Mouse (Mus musculus) intestine, embryonic 15.5 days (tissue): ENCODE results near the gene Erbb4. TPM values are rescaled to one million over a fixed set of nuclear protein-coding genes. Genes with fewer than 3 reads are reported as not detected.

Experiments
- ATAC-seq: fragments of 200-750 bp; cut with Nextera tagmentation; 2 replicates; pipeline ENCODE4 v1.8.0; 2017; ENCODE audit warnings: moderate TSS enrichment, moderate library complexity
- H3K27ac ChIP-seq: fragments of 300-500 bp; sonication (generic); 2 replicates; pipeline ENCODE4 v1.5.1; 2015; ENCODE audit warnings: mild to moderate bottlenecking, inconsistent platforms
- H3K27me3 ChIP-seq: fragments of 300-500 bp; sonication (generic); replicated peaks from 2 replicates; pipeline ENCODE4 v1.6.1; 2015; ENCODE audit warnings: inconsistent platforms
- H3K36me3 ChIP-seq: fragments of 300-500 bp; sonication (generic); 2 replicates; pipeline ENCODE4 v1.6.1; 2015; ENCODE audit warnings: inconsistent platforms
- H3K4me1 ChIP-seq: fragments of 300-500 bp; sonication (generic); replicated peaks from 2 replicates; pipeline ENCODE4 v1.6.1; 2015; ENCODE audit warnings: inconsistent platforms
- H3K4me2 ChIP-seq: fragments of 300-500 bp; sonication (generic); replicated peaks from 2 replicates; pipeline ENCODE4 v1.6.1; 2015; ENCODE audit warnings: mild to moderate bottlenecking, inconsistent platforms
- H3K4me3 ChIP-seq: fragments of 300-500 bp; sonication (generic); replicated peaks from 2 replicates; pipeline ENCODE4 v1.5.1; 2015; ENCODE audit warnings: inconsistent platforms
- H3K9ac ChIP-seq: fragments of 300-500 bp; sonication (generic); 2 replicates; pipeline ENCODE4 v1.6.1; 2015; ENCODE audit warnings: inconsistent platforms
- H3K9me3 ChIP-seq: fragments of 300-500 bp; sonication (generic); 2 replicates; pipeline ENCODE4 v1.6.1; 2016; ENCODE audit warnings: inconsistent platforms
- whole genome bisulfite sequencing: fragments of 180-500 bp; shearing (Covaris S2); methylation state at CpG from one replicate; pipeline ENCODE4 v1.1.7; 2015; 5-methylcytosine and 5-hydroxymethylcytosine counted together
- polyA plus RNA-seq: library from polyadenylated mRNA; unstranded; fragments of >200 nt; fragmentation: Nextera tagmentation; extraction: Ambion mirVana; gene quantifications from 2 replicates; pipeline ENCODE4 v1.2.1, GENCODE M21; 2015

Erbb4 gene
- polyA plus RNA-seq, 1 experiment from 2014 or later, result 0.03 TPM

DNA sequence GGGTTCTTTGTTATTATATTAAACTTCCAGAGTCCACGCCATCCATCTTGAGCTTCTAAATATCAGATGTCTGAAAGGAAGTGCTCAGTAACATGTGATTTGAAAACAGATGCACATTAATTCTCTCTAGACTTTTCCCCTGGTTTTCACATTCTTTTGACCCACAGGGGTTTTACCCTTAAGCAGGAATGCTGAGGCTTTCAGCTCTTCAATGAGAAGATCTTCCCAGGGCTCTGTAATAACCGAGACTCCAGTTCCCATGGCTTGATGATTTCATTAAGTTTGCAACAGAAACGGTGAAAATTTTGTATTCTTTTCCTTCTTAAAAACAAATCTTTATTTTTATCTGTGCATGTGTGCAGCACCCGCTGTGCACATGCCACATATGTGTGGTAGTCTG is 1051.4 kb downstream of the Erbb4 start:
- H3K9ac ChIP-seq, result no peak overlapping the region
- H3K27me3 ChIP-seq, result no peaks in the 10 kb centered on the region
- H3K9me3 ChIP-seq, result no peaks in the 10 kb centered on the region
- no peak overlapping the region for H3K4me3 ChIP-seq
- 68% methylated on average over 4 of the region's 4 CpGs for WGBS
- ATAC-seq, result no peak
- H3K4me1 ChIP-seq, result no peaks in the 10 kb centered on the region
- H3K36me3 ChIP-seq, result no peaks in the 10 kb centered on the region
- H3K27ac ChIP-seq, result no peak overlapping the region
- H3K4me2 ChIP-seq, result no peak overlapping the region

DNA sequence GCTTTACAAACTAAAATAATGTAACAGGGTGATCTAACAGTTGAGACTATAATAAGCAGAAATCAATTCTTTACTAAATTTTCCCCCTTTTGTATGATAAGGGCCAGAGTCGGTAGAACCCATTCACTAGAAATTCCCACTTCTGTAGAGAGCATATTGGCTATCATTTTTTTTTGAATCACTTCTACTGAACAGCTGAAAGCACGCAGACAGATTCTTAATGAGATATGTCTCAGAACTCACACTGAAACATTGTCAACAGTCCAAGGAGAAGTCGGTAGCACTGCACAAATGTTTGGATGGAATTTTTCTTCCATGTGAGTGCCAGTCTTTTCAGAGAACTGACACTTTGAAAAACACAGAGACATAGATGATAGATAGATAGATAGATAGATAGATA is 1053.1 kb downstream of the Erbb4 start:
- 77% methylated on average over 3 of the region's 3 CpGs for WGBS
- Histone ChIP-seq H3K9me3 (no peaks in the 10 kb centered on the region), H3K9ac (no peak overlapping the region), H3K36me3 (no peaks in the 10 kb centered on the region), H3K27ac (no peak overlapping the region), H3K4me1 (no peaks in the 10 kb centered on the region), H3K27me3 (no peaks in the 10 kb centered on the region), H3K4me2 (no peak overlapping the region), H3K4me3 (no peak overlapping the region)
- ATAC-seq, result no peak

DNA sequence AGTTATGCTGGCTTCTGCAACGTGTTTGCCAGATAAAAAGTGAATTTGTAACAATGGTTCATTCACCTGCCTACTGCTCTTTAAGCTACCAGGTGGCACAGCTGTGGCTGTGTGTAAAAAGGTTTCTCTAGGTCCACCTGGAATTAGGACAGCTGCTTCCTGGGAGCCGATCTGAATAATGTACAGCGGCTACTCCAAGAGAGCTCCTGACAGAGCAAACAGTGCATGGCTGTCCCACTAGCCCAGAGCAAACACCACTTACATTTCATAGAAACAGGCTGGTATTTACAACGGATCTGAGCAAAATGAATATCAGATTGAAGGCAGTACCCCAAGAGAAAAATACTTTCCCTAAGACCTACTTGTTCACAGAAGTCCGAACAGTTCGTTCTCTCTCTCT is 1058.0 kb downstream of the Erbb4 start:
- 55% methylated on average over 6 of the region's 6 CpGs for WGBS
- H3K4me3 ChIP-seq, result no peak overlapping the region
- ATAC-seq, result no peak
- no peaks in the 10 kb centered on the region for H3K9me3 ChIP-seq
- H3K9ac ChIP-seq, result no peak overlapping the region
- no peaks in the 10 kb centered on the region for H3K27me3 ChIP-seq
- H3K4me1 ChIP-seq, result no peaks in the 10 kb centered on the region
- no peaks in the 10 kb centered on the region for H3K36me3 ChIP-seq
- H3K4me2 ChIP-seq, result no peak overlapping the region
- no peak overlapping the region for H3K27ac ChIP-seq

DNA sequence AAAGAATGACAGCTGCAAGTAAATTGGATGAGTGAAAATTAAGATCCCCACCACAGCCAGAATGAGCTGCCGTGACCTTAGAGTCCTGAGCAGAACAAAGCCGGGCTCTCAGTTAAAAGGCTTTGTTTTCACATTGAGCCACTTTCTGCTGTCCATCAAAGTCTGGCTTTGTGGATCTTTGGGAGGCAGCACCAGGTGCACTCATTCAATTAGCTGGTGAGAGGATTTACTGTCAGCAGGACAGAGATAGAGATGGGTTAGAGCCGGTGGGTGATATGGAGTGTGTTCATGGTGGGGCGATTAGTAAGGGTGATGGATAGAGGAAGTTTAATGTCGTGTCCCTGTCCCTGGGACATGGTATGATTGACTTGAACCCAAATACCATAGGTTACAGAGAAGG is 1060.7 kb downstream of the Erbb4 start:
- H3K27me3 ChIP-seq, result no peaks in the 10 kb centered on the region
- peak overlapping the region; percentile 40 for H3K4me2 ChIP-seq
- no peak overlapping the region for H3K4me3 ChIP-seq
- H3K36me3 ChIP-seq, result no peaks in the 10 kb centered on the region
- no peaks in the 10 kb centered on the region for H3K9me3 ChIP-seq
- no peak for ATAC-seq
- no peak overlapping the region for H3K27ac ChIP-seq
- no peak overlapping the region for H3K9ac ChIP-seq
- 16% methylated on average over 5 of the region's 5 CpGs for WGBS
- H3K4me1 ChIP-seq, result no peaks in the 10 kb centered on the region

DNA sequence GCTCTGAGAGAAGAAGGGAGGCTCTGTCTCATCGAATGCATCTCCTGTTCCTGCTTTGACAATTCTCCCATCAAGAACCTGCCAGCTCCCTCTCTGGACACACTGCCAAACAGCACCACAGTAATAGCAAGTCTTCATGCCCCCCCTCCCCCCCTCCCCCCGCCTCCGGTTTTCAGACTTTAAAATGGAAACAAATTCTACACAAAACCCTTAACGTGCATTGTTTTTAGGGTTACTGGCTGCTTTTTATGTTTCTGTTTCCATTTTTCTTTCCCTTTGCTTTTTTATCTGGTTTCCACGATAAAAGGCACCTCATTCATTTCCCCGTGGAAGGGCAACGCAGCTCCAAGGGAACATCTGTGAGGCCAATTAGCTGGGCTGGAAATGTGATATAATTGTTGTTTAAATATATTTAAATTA is 1061.3 kb downstream of the Erbb4 start:
- no peaks in the 10 kb centered on the region for H3K27me3 ChIP-seq
- H3K36me3 ChIP-seq, result no peaks in the 10 kb centered on the region
- no peak overlapping the region for H3K27ac ChIP-seq
- H3K9ac ChIP-seq, result no peak overlapping the region
- no peaks in the 10 kb centered on the region for H3K9me3 ChIP-seq
- ATAC-seq, result no peak
- H3K4me2 ChIP-seq, result peak overlapping the region; percentile 40
- H3K4me1 ChIP-seq, result no peaks in the 10 kb centered on the region
- 10% methylated on average over 7 of the region's 7 CpGs for WGBS
- H3K4me3 ChIP-seq, result peak overlapping the region; percentile 14; the same call in 1 of the 2 replicates

DNA sequence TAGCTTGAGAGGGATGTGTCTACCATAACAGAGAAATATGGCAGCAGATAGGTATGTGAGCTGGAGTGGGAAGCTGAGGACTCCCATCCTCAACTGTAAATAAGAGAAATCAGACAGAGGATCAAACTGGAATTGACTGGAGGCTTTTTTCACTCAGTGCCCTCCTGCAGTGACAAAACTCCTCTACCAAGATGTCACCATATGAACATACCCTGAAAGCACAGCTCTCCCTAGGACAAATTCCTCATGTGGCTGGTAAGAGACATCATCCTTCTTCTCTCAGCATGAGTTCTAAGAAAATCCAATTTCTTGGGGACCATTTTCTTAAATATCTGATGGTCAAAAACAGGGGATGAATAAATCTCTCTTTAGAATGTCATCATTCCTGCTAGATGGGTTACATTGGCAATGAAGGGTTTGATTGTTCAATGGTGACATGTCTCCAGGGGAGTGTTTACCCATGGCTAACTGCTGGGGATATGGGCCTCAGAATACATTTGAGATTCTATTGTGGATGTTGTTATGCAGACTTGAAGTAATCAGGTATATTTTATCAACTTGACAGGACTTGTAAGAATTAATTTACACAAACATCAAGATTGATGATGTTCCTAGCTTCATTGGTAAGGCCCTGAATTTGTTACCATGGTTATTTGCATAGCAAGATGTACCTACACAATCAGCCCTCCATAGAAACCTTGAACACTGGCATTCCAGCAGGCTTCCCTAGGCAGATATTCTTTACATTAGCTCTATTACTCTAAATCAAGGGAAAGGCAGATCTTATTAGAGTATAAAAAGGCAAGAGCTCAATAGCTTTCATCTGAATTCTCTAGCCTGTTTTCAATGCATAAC is 1083.5 kb downstream of the Erbb4 start:
- H3K9me3 ChIP-seq, result no peaks in the 10 kb centered on the region
- ATAC-seq, result no peak
- no peak overlapping the region for H3K27ac ChIP-seq

DNA sequence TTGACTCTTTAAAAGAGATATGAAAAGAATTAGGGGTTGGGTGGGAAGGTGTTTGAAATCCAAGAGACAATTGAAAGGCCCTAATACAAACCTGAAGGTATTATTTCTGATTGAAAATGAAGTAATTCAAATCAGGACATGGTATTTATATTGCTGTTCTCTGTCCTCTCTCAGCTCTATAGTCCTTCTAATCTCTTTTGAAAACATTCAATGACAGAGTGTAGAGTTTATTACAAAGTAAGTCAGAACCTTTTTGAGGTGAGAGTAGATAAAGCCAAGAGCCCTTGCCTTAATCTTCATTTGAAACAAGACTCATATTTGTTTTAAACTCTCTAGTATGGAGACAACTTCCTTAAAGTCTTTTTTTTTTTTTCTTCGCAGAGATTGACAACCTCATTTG is 1087.8 kb downstream of the Erbb4 start:
- no peaks in the 10 kb centered on the region for H3K27me3 ChIP-seq
- 0 out of 2 replicates have a peak, but pooled peaks have one; percentile 55 for ATAC-seq

More for the DNA sequence above, 1083.5 kb downstream of the Erbb4 start:
- no peaks in the 10 kb centered on the region for H3K27me3 ChIP-seq
- H3K36me3 ChIP-seq, result no peaks in the 10 kb centered on the region
- H3K9ac ChIP-seq, result no peak overlapping the region
- H3K4me2 ChIP-seq, result no peak overlapping the region
- H3K4me1 ChIP-seq, result no peaks in the 10 kb centered on the region
- no peak overlapping the region for H3K4me3 ChIP-seq

DNA sequence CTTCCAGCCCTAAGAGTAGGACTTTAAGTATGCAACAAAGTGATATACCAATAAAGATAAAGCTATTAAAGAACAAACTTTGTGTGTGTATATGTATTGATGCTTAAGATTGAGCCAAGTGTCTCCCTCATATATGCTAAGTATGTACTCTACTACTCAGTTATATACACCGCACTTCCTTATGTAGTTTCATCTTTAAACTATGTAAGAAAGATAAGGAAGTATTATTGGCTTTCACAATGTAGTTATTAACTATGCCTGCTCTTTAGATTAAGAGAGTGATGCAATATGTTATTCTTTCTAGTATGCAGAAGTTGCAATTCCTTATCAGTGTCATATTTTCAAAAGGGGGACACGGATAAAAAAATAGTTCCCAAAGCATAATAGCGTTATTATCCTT is 1088.2 kb downstream of the Erbb4 start:
- no peak overlapping the region for H3K4me3 ChIP-seq
- WGBS, result 76% methylated on average over 3 of the region's 3 CpGs
- H3K27ac ChIP-seq, result no peak overlapping the region
- no peaks in the 10 kb centered on the region for H3K27me3 ChIP-seq
- peak; percentile 75; the same call in 1 of the 2 replicates for ATAC-seq
- no peak overlapping the region for H3K9ac ChIP-seq
- no peaks in the 10 kb centered on the region for H3K36me3 ChIP-seq
- no peak overlapping the region for H3K4me2 ChIP-seq
- H3K4me1 ChIP-seq, result no peaks in the 10 kb centered on the region
- no peaks in the 10 kb centered on the region for H3K9me3 ChIP-seq

More for the DNA sequence above, 1087.8 kb downstream of the Erbb4 start:
- no peak overlapping the region for H3K9ac ChIP-seq
- H3K4me2 ChIP-seq, result no peak overlapping the region
- no peaks in the 10 kb centered on the region for H3K36me3 ChIP-seq
- no peak overlapping the region for H3K4me3 ChIP-seq
- no peaks in the 10 kb centered on the region for H3K9me3 ChIP-seq
- H3K27ac ChIP-seq, result no peak overlapping the region
- H3K4me1 ChIP-seq, result no peaks in the 10 kb centered on the region
- WGBS, result 83% methylated on average over 1 of the region's 1 CpGs
